Mouse (Mus musculus): ENCODE data around the gene Tmem40.

DNA sequence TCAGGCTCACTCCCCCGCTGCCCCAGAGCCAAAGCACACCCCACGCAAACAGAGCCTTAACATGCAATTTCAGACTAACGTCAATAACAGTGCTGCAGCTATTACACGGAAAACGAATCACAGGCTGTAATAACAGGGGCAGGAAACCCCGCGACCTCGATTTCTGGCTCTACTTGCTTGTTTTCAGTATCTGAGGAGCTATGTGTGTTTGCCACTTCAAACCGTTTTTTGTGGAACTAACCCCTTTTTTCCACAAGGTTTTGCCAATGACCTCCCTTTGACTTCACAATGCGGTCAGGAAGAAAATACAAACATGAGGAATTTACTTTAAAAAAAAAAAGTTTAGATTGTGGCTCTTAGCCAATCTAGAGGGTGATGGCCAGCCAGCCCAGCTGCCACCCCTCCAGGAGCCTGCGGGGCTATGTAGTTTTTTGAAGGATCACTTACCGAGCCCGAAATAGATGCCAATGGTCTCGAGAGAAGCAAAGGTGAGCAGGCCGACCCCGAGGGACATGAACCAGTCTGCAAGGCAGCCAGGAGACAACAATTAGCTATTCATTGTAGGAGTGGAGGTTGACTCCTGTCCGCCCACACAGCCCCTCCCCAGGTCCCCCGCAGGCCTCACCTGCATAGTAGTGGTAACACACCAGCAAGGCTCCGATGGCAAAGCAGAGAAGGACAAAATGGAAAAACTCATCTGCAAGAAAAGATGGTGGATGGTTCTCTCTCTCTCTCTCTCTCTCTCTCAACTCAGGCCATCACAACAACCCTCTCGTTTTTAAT, 31.5 kb downstream of the Tmem40 start:
- TF ChIP-seq CTCF (IDR thresholded peaks at IDR 0.05; ENCODE audit: borderline replicate concordance, insufficient read depth, low read length), result no peak
- TF ChIP-seq POLR2A (IDR thresholded peaks at IDR 0.05; ENCODE audit: low read depth, low read length), result no peak
